Mouse (Mus musculus) NIH3T3 (cell line): ENCODE measurements around the gene Gm21586.
"Not testable (repeated sequence)": the region's sequence is repeated elsewhere in the genome, so short reads cannot be mapped to it uniquely, and the experiment has no call there.

Experiments
- DNase-seq: peaks from one replicate; pipeline ENCODE4 v3.0.0-alpha.2; 2012; ENCODE audit warnings: low read depth

Gm21586 gene

DNA sequence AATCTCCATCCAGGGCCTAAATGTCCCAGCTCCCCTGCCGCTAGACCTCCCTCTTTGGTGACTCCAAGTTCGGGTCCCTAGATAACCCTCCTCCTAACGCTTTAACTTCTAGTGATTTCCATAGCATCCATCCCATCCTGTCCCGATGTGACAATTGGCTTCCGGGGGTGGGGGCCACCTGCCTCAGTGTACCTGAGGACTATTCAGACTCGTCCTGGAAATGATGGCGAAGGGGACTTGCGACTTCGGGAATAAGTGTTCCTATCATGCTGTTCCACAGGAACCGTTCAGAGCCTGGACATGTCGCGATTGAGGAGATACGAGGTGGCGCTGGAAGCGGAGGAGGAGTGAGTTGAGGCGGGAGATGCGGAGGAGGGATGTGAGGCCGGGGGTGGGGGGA, at the start of gene Gm21586:
TSS of gene Gm21586 (plus strand) at position 301 of the 400 bp plus-strand sequence.
- DNase-seq = not testable (repeated sequence)

DNA sequence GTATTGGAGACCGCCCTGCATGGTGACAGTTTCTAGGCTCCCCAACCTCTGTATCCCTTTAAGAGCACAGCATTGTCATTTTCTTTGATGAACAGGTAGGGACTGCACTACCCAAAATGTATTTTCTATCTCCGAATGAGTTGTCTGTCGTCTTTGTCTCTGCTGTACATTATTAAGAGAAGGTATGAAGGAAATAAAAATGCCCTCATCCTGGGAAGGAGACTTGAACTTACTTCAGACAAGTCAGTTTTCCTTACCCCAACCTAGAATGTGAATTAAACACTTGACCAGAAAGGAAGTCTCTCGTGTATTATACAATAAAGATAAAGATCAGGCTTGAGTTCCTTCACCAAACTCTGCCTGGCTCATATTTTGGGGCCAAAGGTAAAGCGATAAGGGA, 27.3 kb downstream of the Gm21586 start, which contains the start of gene Gm2163:
TSS of gene Gm2163 (plus strand) at position 301 of the 400 bp plus-strand sequence.
- DNase-seq = not testable (repeated sequence)
